Mouse (Mus musculus) hindbrain, postnatal 0 days (tissue): ENCODE data around the gene Trpm1. TPM values are rescaled to one million over a fixed set of nuclear protein-coding genes. Genes with fewer than 3 reads are reported as not detected.

ENCODE experiments used
- ATAC-seq: fragments of 200-750 bp; cut with Nextera tagmentation; 2 replicates; pipeline ENCODE4 v1.8.0; 2017; ENCODE audit warnings: mild to moderate bottlenecking, moderate TSS enrichment, moderate library complexity
- DNase-seq: peaks from one replicate; pipeline ENCODE4 v3.0.0-alpha.2; 2015; ENCODE audit warnings: low spot score
- H3K27ac ChIP-seq: fragments of 300-500 bp; sonication (generic); 2 replicates; pipeline ENCODE4 v1.5.1; 2014; ENCODE audit warnings: mild to moderate bottlenecking
- H3K27me3 ChIP-seq: fragments of 300-500 bp; sonication (generic); 2 replicates; pipeline ENCODE4 v1.6.1; 2014; ENCODE audit warnings: low read length, mixed read lengths; ENCODE audit not compliant: insufficient read depth
- H3K36me3 ChIP-seq: fragments of 300-500 bp; sonication (generic); 2 replicates; pipeline ENCODE4 v1.6.1; 2014; ENCODE audit warnings: low read length, mixed read lengths; ENCODE audit not compliant: insufficient read depth
- H3K4me1 ChIP-seq: fragments of 300-500 bp; sonication (generic); 2 replicates; pipeline ENCODE4 v1.6.1; 2014; ENCODE audit warnings: antibody characterized with exemption, low read length, mixed read lengths; ENCODE audit not compliant: insufficient read depth
- H3K4me2 ChIP-seq: fragments of 300-500 bp; sonication (generic); 2 replicates; pipeline ENCODE4 v1.6.1; 2014; ENCODE audit warnings: low read depth, mild to moderate bottlenecking, low read length, moderate library complexity, mixed read lengths
- H3K4me3 ChIP-seq: fragments of 300-500 bp; sonication (generic); 2 replicates; pipeline ENCODE4 v1.5.1; 2014; ENCODE audit warnings: low read length
- H3K9ac ChIP-seq: fragments of 300-500 bp; sonication (generic); replicated peaks from 2 replicates; pipeline ENCODE4 v1.6.1; 2014; ENCODE audit warnings: mild to moderate bottlenecking, low read length, moderate library complexity, mixed read lengths
- H3K9me3 ChIP-seq: fragments of 300-500 bp; sonication (generic); 2 replicates; pipeline ENCODE4 v1.6.1; 2016; ENCODE audit warnings: low read length, mixed read lengths
- CTCF ChIP-seq: IDR thresholded peaks from 2 replicates; pipeline ENCODE4 v1.5.1; 2016; ENCODE audit warnings: antibody characterized with exemption, control low read depth, low read depth
- WGBS: fragments of 180-500 bp; shearing (Covaris S2); extraction: QIAGEN DNeasy Blood & Tissue Kit; methylation state at CpG from one replicate; pipeline ENCODE4 v1.1.7; 2014; 5-methylcytosine and 5-hydroxymethylcytosine counted together
- microRNA counts: library from miRNA; unstranded; fragments of <30 nt; microRNA quantifications from one replicate; lab custom pipeline; 2015
- microRNA-seq, 2 experiments: library from miRNA; unstranded; fragments of <30 nt; microRNA quantifications; one replicate each; pipeline ENCODE4; 2016
- polyA plus RNA-seq: library from polyadenylated mRNA; unstranded; fragments of >200 nt; fragmentation: Nextera tagmentation; extraction: Ambion mirVana; gene quantifications from 2 replicates; pipeline ENCODE4 v1.2.1, GENCODE M21; 2015
- total RNA-seq: library from RNA; depleted of rRNA; stranded (reverse); fragments of >200 nt; gene quantifications from 2 replicates; pipeline ENCODE4 v1.2.3, GENCODE M21; 2014; rRNA removed

Trpm1 gene
- total and polyA plus RNA-seq, 2 experiments from 2014 or later = 0.16 to 0.33 TPM

GRCm38 (mm10) chr7:64310241-64310640 is 156.6 kb downstream of the Trpm1 start:
- ATAC-seq (no peak), DNase-seq (peak; percentile 28)
- Histone ChIP-seq H3K36me3 (peaks cover 7% of the 10 kb centered on the region; the same call in 1 of the 2 replicates), H3K4me3 (no peak overlapping the region), H3K27me3 (no peaks in the 10 kb centered on the region), H3K4me1 (no peaks in the 10 kb centered on the region), H3K9me3 (no peaks in the 10 kb centered on the region), H3K27ac (peak overlapping the region; percentile 41), H3K9ac (no peak overlapping the region), H3K4me2 (no peak overlapping the region)
- 61% methylated on average over 7 of the region's 7 CpGs for WGBS
- TF ChIP-seq CTCF = no peak

DNA sequence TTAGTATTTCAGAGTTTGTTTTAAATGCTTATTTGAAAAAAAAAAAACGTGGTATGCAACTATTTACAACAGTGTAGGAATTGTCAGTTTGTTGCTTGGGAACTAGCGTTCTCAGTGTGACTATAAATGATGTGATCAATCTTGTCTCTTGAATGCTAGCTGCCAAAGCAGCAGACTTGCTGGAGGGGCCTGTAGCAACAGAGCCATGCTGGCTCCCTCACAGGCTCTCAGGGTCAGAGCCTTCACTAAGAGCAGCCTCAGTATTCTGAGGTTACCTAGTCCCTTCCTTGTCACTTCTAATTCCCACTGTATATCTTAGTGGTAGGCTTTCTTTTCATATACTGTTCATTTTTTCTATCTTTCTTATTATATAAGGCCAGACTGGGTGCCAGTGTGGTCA is 157.1 kb downstream of the Trpm1 start:
- 58% methylated on average over 2 of the region's 2 CpGs for WGBS
- Histone ChIP-seq H3K27me3 (no peaks in the 10 kb centered on the region), H3K4me2 (no peak overlapping the region), H3K36me3 (peaks cover 8% of the 10 kb centered on the region; the same call in 1 of the 2 replicates), H3K4me1 (no peaks in the 10 kb centered on the region), H3K9ac (no peak overlapping the region), H3K4me3 (no peak overlapping the region), H3K27ac (peak overlapping the region; percentile 41; the same call in 1 of the 2 replicates), H3K9me3 (no peaks in the 10 kb centered on the region)
- TF ChIP-seq CTCF = no peak
- DNase-seq (peak; percentile 37), ATAC-seq (no peak)

GRCm38 (mm10) chr7:64312811-64313210 is 159.2 kb downstream of the Trpm1 start:
- TF ChIP-seq CTCF = no peak
- 91% methylated on average over 7 of the region's 7 CpGs for WGBS

More at GRCm38 (mm10) chr7:64312811-64313210, 159.2 kb downstream of the Trpm1 start:
- Histone ChIP-seq H3K27me3 (no peaks in the 10 kb centered on the region), H3K4me2 (no peak overlapping the region), H3K9ac (no peak overlapping the region), H3K27ac (no peak overlapping the region), H3K4me3 (no peak overlapping the region), H3K9me3 (no peaks in the 10 kb centered on the region), H3K4me1 (no peaks in the 10 kb centered on the region), H3K36me3 (peaks cover 21% of the 10 kb centered on the region; the same call in 1 of the 2 replicates)
- DNase-seq (no peak), ATAC-seq (no peak)

MicroRNAs encoded within 50 kb of the gene (microRNA counts, 519-probe panel; counts per million panel counts)
- not detected for microRNA mmu-miR-211 (lab: Ali Mortazavi, UCI)

Small RNAs within 50 kb of the gene (microRNA-seq; reads per million reads assigned to microRNA genes)
- gene Mir211 (8.8 to 10.7 reads per million in 2 experiments), gene Mir6416 (0 reads per million in 2 experiments)

Other genes with a start within 250 kb of the Trpm1 start
- gene E030018B13Rik, start 237.0 kb upstream of the Trpm1 start, total RNA-seq = not detected in 2 replicates
- not detected in 2 replicates for gene E030018B13Rik, start 237.0 kb upstream of the Trpm1 start, polyA plus RNA-seq
- 30.7 and 34.0 TPM in 2 replicates for gene Klf13, start 214.9 kb upstream of the Trpm1 start, total RNA-seq
- 26.9 and 28.0 TPM in 2 replicates for gene Klf13, start 214.9 kb upstream of the Trpm1 start, polyA plus RNA-seq
- 11.7 and 14.5 TPM in 2 replicates for gene Mtmr10, start 133.8 kb downstream of the Trpm1 start, total RNA-seq
- 9.5 and 10.5 TPM in 2 replicates for gene Mtmr10, start 133.8 kb downstream of the Trpm1 start, polyA plus RNA-seq
- 6.0 and 9.5 TPM in 2 replicates for gene Fan1, start 220.3 kb downstream of the Trpm1 start, total RNA-seq
- 5.4 and 6.0 TPM in 2 replicates for gene Fan1, start 220.3 kb downstream of the Trpm1 start, polyA plus RNA-seq
- 6.0 and 6.4 TPM in 2 replicates for gene Mphosph10, start 238.4 kb downstream of the Trpm1 start, total RNA-seq
- gene Mphosph10, start 238.4 kb downstream of the Trpm1 start, polyA plus RNA-seq = 20.5 and 22.5 TPM in 2 replicates
- gene Mcee, start 238.8 kb downstream of the Trpm1 start, total RNA-seq = 12.9 and 27.0 TPM in 2 replicates
- 62.5 and 69.8 TPM in 2 replicates for gene Mcee, start 238.8 kb downstream of the Trpm1 start, polyA plus RNA-seq